Mouse (Mus musculus) spleen, adult 2 months (tissue): ENCODE measurements at regions not wholly inside any gene's neighbourhood (a gene's known extent, or its start where the extent isn't known, plus 50 kb on each side); places are given as distances from the start of the nearest gene placed in this dataset.
"Not testable (repeated sequence)": the region's sequence is repeated elsewhere in the genome, so short reads cannot be mapped to it uniquely, and the experiment has no call there.

Experiments
- DNase-seq, 2 experiments: peaks; one replicate each; pipeline versions ENCODE4 v3.0.0 to v3.0.0-alpha.2; 2012 to 2021; ENCODE audit warnings: low spot score in 2 of 2, low read depth in 1 of 2
- H3K27ac ChIP-seq: fragments of 200-500 bp; 2 replicates; pipeline ENCODE4 v1.5.1; 2012; ENCODE audit warnings: low read length, inconsistent platforms; ENCODE audit not compliant: insufficient read depth
- H3K27me3 ChIP-seq: fragments of 200-500 bp; 2 replicates; pipeline ENCODE4 v1.6.1; 2012; ENCODE audit warnings: mild to moderate bottlenecking, moderate library complexity, low read length, inconsistent platforms; ENCODE audit not compliant: control insufficient read depth, insufficient read depth
- H3K36me3 ChIP-seq: fragments of 200-500 bp; 2 replicates; pipeline ENCODE4 v1.6.1; 2012; ENCODE audit warnings: mild to moderate bottlenecking, low read length, inconsistent platforms; ENCODE audit not compliant: control insufficient read depth, insufficient read depth
- H3K4me1 ChIP-seq: fragments of 200-500 bp; 2 replicates; pipeline ENCODE4 v1.6.1; 2011; ENCODE audit warnings: inconsistent platforms; ENCODE audit not compliant: control insufficient read depth, insufficient read depth, insufficient read length
- H3K4me3 ChIP-seq: fragments of 200-500 bp; 2 replicates; pipeline ENCODE4 v1.5.1; 2011; ENCODE audit warnings: mild to moderate bottlenecking, inconsistent platforms; ENCODE audit not compliant: insufficient read depth, insufficient read length; ENCODE audit errors: extremely low read depth
- CTCF ChIP-seq: fragments of 200-500 bp; IDR thresholded peaks from 2 replicates; pipeline ENCODE4 v1.5.1; 2011; ENCODE audit warnings: mild to moderate bottlenecking, inconsistent platforms; ENCODE audit not compliant: insufficient read depth, insufficient read length, insufficient replicate concordance; ENCODE audit errors: extremely low read depth
- POLR2A ChIP-seq: fragments of 200-500 bp; IDR thresholded peaks from 2 replicates; pipeline ENCODE4 v1.6.1; 2011; ENCODE audit warnings: low read depth, low read length, inconsistent platforms
- WGBS: fragments of 180-500 bp; shearing (Covaris S2); methylation state at CpG from one replicate; pipeline ENCODE4 v1.1.7; 2018; 5-methylcytosine and 5-hydroxymethylcytosine counted together

- no peak overlapping the region for H3K4me3 ChIP-seq
- H3K27ac ChIP-seq: no peak overlapping the region
- DNase-seq: no peak
- TF ChIP-seq CTCF: no peak
- TF ChIP-seq POLR2A: no peak
- no peaks in the 10 kb centered on the region for H3K4me1 ChIP-seq
- 88% methylated on average over 7 of the region's 7 CpGs for WGBS
- no peaks in the 10 kb centered on the region for H3K27me3 ChIP-seq
- H3K36me3 ChIP-seq: no peaks in the 10 kb centered on the region
These were observed 120.3 kb upstream of the Prkcq start for GRCm38 (mm10) chr2:11051621-11052020.

GRCm38 (mm10) chr2:11059731-11060425 lies 112.0 kb upstream of the Prkcq start:
- TF ChIP-seq CTCF (peak; percentile 33; the same call in 1 of the 2 replicates), POLR2A (no peak)
- Histone ChIP-seq H3K36me3 (no peaks in the 10 kb centered on the region), H3K27me3 (no peaks in the 10 kb centered on the region), H3K4me1 (no peaks in the 10 kb centered on the region), H3K27ac (no peak overlapping the region), H3K4me3 (no peak overlapping the region)
- WGBS: 22% methylated on average over 9 of the region's 9 CpGs
- peak in 1 of 2 experiments; percentile 7 for DNase-seq

GRCm38 (mm10) chr2:11067384-11067783 lies 104.5 kb upstream of the Prkcq start:
- Histone ChIP-seq H3K27me3 (no peaks in the 10 kb centered on the region), H3K36me3 (no peaks in the 10 kb centered on the region), H3K27ac (no peak overlapping the region), H3K4me1 (no peaks in the 10 kb centered on the region), H3K4me3 (no peak overlapping the region)
- 86% methylated on average over 4 of the region's 4 CpGs for WGBS
- DNase-seq: no peak
- TF ChIP-seq CTCF: no peak
- TF ChIP-seq POLR2A: no peak

- DNase-seq: no peak
- Histone ChIP-seq H3K36me3 (no peaks in the 10 kb centered on the region), H3K27me3 (no peaks in the 10 kb centered on the region), H3K27ac (no peak overlapping the region), H3K4me1 (no peaks in the 10 kb centered on the region; the same call in 1 of the 2 replicates), H3K4me3 (no peak overlapping the region)
- TF ChIP-seq CTCF (no peak), POLR2A (no peak)
- 91% methylated on average over 3 of the region's 3 CpGs for WGBS
These were observed 88.4 kb upstream of the Prkcq start for GRCm38 (mm10) chr2:11083536-11083935.

GRCm38 (mm10) chr2:11086996-11087395 lies 84.9 kb upstream of the Prkcq start:
- Histone ChIP-seq H3K4me1 (no peaks in the 10 kb centered on the region; the same call in 1 of the 2 replicates), H3K27ac (no peak overlapping the region), H3K27me3 (no peaks in the 10 kb centered on the region), H3K36me3 (no peaks in the 10 kb centered on the region), H3K4me3 (no peak overlapping the region)
- no peak for DNase-seq
- 38% methylated on average over 1 of the region's 1 CpGs for WGBS
- no peak for TF ChIP-seq POLR2A
- TF ChIP-seq CTCF: no peak

GRCm38 (mm10) chr2:11099834-11100622 lies 71.9 kb upstream of the Prkcq start:
- peak; percentile 19 to 32 for DNase-seq
- WGBS: 41% methylated on average over 34 of the region's 34 CpGs
- not testable (repeated sequence) for H3K27ac ChIP-seq, H3K36me3 ChIP-seq, H3K27me3 ChIP-seq, H3K4me1 ChIP-seq
- H3K4me3 ChIP-seq: peak overlapping the region; percentile 30; the same call in 1 of the 2 replicates

- Histone ChIP-seq H3K4me3 (no peak overlapping the region), H3K27ac (no peak overlapping the region), H3K36me3 (no peaks in the 10 kb centered on the region), H3K4me1 (no peaks in the 10 kb centered on the region), H3K27me3 (no peaks in the 10 kb centered on the region)
- DNase-seq: peak; percentile 19 to 58
- 43% methylated on average over 8 of the region's 8 CpGs for WGBS
- TF ChIP-seq POLR2A (no peak), CTCF (peak; percentile 16; the same call in 1 of the 2 replicates)
These were observed 58.7 kb upstream of the Prkcq start for GRCm38 (mm10) chr2:11113191-11113590.
